Mouse (Mus musculus) heart, adult 11 months (tissue): Measurements from ENCODE around the gene Ran.
A peak's percentile ranks its signal among the peaks of the same experiment; 100 is the strongest.

ENCODE experiments used
- DNase-seq: peaks from one replicate; pipeline ENCODE4 v3.0.0; 2022

The Ran gene

DNA sequence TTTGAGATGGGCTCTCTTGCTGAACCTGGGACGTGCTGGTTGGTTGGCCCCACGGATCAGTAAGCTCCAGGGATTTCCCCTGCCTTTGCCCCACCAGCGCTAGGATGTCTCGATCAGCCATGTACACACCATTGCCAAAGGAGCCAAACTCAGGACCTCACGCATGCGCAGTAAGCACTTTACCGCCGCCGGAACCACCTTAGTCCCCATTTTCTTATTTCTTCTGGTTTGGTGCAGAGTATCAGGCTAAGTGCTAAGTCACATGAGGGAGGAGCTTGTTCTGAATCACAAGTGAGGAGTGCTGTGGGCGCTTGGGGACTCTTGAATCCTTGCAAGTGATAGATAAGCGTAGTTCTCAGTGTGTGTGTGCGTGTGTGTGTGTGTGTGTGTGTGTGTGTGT, 45.4 kb downstream of the Ran start:
- peak; percentile 91 for DNase-seq

DNA sequence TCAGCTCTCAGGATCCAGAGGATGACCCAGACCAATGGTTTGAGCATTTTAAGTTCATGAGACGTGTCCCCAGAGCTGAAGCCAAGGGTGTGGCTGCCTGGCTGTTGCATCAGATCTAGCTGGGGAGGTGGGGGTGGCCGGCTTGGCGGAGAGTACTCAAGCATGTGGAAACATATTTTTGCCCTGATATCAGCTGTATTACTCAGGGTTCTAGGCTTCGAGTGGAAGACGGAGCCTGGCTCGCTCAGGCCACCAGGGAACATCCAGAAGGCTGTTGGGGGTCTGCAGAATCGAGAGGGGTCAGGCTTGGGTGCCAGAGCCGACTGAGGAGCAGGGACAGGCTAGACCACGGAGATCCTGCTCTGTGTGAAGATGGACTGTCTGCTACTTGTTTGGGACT, 46.1 kb downstream of the Ran start:
- peak; percentile 98 for DNase-seq

DNA sequence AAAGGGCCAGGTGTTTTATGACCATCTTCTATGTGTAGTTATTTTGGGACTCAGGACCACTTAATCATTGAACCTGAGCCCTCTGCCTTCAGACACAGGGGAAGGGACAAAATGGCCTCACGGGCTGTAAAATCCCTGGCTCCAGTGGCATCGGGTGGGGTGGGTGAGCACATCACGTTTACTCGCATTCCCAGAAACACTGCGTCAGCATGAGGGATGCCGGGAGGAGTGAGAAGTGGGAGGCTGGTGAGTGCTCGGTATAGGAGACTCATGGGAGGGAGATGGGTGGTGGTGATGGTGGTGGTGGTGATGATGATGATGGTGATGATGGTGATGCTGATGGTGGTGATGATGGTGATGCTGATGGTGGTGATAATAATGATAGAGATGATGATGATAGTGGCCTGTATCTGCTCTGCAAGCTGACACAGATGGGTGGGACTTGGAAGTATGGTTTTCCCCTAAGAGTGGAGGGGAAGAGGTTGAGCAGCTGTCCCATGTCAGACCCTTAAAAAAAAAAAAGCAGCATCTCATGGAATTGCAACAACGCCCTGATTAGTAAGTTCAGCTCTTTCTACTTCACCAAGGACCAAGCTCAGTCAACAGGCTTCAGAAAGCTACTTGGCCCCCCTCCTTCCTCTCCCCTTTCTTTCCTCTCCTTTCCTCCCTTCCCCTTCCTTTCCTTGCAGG, 46.8 kb downstream of the Ran start:
- DNase-seq: peak; percentile 97

DNA sequence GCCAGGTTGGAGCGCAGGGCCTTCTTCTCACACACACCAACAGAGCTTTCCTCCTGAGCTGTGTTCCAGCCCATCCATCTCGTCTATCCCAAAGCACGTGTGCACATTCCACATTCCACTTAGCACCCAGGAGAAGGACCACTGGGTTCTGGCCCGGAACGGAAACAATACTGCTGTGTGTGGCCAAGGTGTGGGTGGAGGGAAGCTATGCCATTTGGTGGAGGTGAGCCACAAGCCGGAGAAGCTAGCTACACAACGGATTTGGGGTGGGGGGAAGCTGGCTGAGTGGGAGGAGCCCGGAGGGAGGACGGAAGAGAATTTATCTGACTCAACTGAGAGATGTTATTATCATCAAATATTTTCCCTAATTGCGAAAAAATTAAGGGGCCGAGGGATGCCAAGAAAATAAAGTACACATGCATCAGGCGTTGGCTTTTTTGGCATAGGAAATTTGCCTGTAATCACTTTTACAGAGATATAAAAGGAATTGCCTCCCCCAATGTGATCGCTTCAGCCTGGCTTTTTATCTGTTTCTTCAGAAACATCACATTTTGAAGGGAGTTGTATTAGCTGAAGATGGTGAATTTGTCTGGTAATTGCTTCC, 47.5 kb downstream of the Ran start:
- peak; percentile 93 for DNase-seq

DNA sequence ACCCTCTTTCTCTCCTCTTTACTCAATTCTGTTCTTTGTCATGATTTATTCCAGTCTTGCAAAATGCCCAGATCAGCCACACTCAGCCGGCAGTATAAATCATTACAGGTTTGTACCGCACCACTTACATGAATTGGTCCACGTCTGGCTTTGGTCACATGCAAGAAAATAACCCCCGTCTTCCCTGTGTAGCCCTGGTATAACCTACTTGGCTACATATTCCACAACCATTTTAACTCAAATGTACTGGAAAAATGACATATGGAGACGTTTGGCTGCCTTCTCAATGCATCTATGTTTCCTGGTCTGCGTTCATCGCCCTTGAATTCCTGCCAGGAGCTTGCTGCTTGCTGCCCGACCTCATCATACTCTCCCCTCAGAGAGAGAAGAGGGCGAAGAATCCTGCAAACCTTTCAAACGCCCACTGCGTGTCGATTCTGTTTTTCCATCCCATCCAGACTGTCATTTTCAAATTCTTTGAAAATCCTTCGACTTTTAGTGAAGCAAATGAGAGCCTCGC, 52.0 kb downstream of the Ran start:
- no peak for DNase-seq

DNA sequence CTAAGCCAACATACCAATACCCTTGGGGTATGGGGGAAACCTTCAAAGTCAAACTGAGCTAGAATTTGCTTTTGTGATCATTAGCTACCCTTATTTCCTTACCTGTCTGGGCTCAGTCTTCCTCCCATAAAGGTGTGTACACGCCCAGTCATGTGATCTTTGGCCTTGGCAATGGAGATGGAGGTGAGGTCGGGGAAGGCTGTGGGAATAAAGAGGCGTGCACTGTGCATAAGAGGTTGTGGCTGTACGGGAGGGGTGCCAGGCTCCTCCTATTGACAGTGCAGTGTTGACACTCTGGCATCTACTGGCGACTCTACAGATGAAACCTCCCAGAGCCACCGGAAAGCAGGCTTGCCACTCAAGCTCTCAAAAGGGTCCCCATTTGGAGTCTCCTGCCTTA, 53.5 kb downstream of the Ran start:
- DNase-seq: no peak
